Mouse (Mus musculus) neural tube, embryonic 11.5 days (tissue): ENCODE measurements around the gene Kalrn. TPM values are rescaled to one million over a fixed set of nuclear protein-coding genes. Genes with fewer than 3 reads are reported as not detected.

Source experiments
- ATAC-seq: fragments of 200-750 bp; cut with Nextera tagmentation; 2 replicates; pipeline ENCODE4 v1.8.0; 2017; ENCODE audit warnings: moderate number of reproducible peaks, mild to moderate bottlenecking, moderate TSS enrichment, moderate library complexity; ENCODE audit not compliant: insufficient read depth, low FRiP score, low TSS enrichment
- DNase-seq: peaks from one replicate; pipeline ENCODE4 v3.0.0-alpha.2; 2015; ENCODE audit warnings: low spot score
- H3K27ac ChIP-seq: fragments of 300-500 bp; sonication (generic); 2 replicates; pipeline ENCODE4 v1.5.1; 2014; ENCODE audit warnings: low read depth, mild to moderate bottlenecking, low read length
- H3K27me3 ChIP-seq: fragments of 300-500 bp; sonication (generic); 2 replicates; pipeline ENCODE4 v1.6.1; 2014; ENCODE audit warnings: mild to moderate bottlenecking, low read length, mixed read lengths; ENCODE audit not compliant: control insufficient read depth, insufficient read depth
- H3K36me3 ChIP-seq: fragments of 300-500 bp; sonication (generic); 2 replicates; pipeline ENCODE4 v1.6.1; 2014; ENCODE audit warnings: mild to moderate bottlenecking, low read length, moderate library complexity, mixed read lengths; ENCODE audit not compliant: control insufficient read depth, insufficient read depth
- H3K4me1 ChIP-seq: fragments of 300-500 bp; sonication (generic); 2 replicates; pipeline ENCODE4 v1.6.1; 2014; ENCODE audit warnings: low read length, mixed read lengths; ENCODE audit not compliant: control insufficient read depth, insufficient read depth
- H3K4me2 ChIP-seq: fragments of 300-500 bp; sonication (generic); 2 replicates; pipeline ENCODE4 v1.6.1; 2014; ENCODE audit warnings: low read depth, mild to moderate bottlenecking, moderate library complexity
- H3K4me3 ChIP-seq: fragments of 300-500 bp; sonication (generic); 2 replicates; pipeline ENCODE4 v1.5.1; 2014; ENCODE audit warnings: low read depth, low read length
- H3K9ac ChIP-seq: fragments of 300-500 bp; sonication (generic); 2 replicates; pipeline ENCODE4 v1.6.1; 2014; ENCODE audit warnings: mild to moderate bottlenecking, low read length
- H3K9me3 ChIP-seq: fragments of 300-500 bp; sonication (generic); 2 replicates; pipeline ENCODE4 v1.6.1; 2016; ENCODE audit warnings: low read length; ENCODE audit not compliant: control insufficient read depth
- WGBS: fragments of 180-500 bp; shearing (Covaris S2); extraction: QIAGEN DNeasy Blood & Tissue Kit; methylation state at CpG from one replicate; pipeline ENCODE4 v1.1.7; 2014; 5-methylcytosine and 5-hydroxymethylcytosine counted together
- polyA plus RNA-seq: library from polyadenylated mRNA; unstranded; fragments of >200 nt; fragmentation: Nextera tagmentation; extraction: Ambion mirVana; gene quantifications from 2 replicates; pipeline ENCODE4 v1.2.1, GENCODE M21; 2014

Kalrn gene
- polyA plus RNA-seq, 1 experiment from 2014 or later: 17.6 TPM

GRCm38 (mm10) chr16:33940095-33940494, 633.2 kb downstream of the Kalrn start:
- no peak overlapping the region for H3K4me3 ChIP-seq
- no peak overlapping the region for H3K27ac ChIP-seq
- no peak overlapping the region for H3K4me2 ChIP-seq
- DNase-seq (no peak), ATAC-seq (no peak)
- peaks cover 10% of the 10 kb centered on the region for H3K4me1 ChIP-seq
- no peaks in the 10 kb centered on the region for H3K9me3 ChIP-seq
- no peaks in the 10 kb centered on the region for H3K27me3 ChIP-seq
- WGBS: 81% methylated on average over 5 of the region's 5 CpGs
- no peaks in the 10 kb centered on the region for H3K36me3 ChIP-seq
- H3K9ac ChIP-seq: no peak overlapping the region

DNA sequence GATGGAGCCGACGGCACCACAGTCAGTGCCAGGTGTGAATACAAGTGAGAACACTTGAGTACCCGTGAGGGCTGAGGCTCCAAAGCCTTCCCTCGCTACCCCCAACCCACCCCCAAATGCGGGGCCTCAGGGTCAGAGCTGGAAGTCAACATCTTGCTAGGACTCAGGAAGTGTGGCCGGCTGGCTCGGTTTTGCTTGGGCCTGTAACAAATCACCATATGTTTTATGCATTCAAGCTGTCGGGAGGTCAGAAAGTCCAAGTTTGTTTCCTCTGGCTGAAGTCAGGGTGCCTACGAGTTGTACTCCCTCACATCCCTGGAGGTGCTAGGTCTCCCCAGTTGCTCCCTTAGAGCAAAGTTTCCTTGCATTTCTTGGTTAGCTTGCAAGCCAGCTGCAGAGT, 633.7 kb downstream of the Kalrn start:
- no peak for DNase-seq
- Histone ChIP-seq H3K27me3 (no peaks in the 10 kb centered on the region), H3K36me3 (no peaks in the 10 kb centered on the region), H3K27ac (no peak overlapping the region), H3K9ac (no peak overlapping the region), H3K4me2 (no peak overlapping the region), H3K4me1 (peaks cover 10% of the 10 kb centered on the region), H3K9me3 (no peaks in the 10 kb centered on the region), H3K4me3 (no peak overlapping the region)
- no peak for ATAC-seq
- 64% methylated on average over 9 of the region's 9 CpGs for WGBS

DNA sequence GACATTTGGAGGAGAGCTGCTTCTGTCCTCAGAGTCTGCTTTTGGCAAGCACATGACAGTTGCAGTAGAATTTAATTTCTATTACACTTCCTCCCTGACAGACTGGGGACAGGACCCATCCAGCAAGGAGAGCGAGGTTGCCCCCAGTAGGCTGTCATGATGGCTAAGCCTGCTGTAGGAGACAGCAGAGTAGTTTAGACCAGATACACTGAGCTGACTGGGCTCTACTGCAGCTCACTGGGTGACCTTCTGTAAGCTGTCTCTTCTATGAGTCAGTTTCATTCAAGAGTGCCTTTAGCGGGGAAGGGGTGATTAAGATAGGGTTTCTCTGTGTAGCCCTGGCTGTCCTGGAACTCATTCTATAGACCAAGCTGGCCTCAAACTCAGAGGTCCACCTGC, 634.2 kb downstream of the Kalrn start:
- 87% methylated on average over 2 of the region's 2 CpGs for WGBS
- Histone ChIP-seq H3K9me3 (no peaks in the 10 kb centered on the region), H3K9ac (no peak overlapping the region), H3K36me3 (no peaks in the 10 kb centered on the region), H3K4me3 (no peak overlapping the region), H3K4me1 (peaks cover 10% of the 10 kb centered on the region), H3K4me2 (no peak overlapping the region), H3K27me3 (no peaks in the 10 kb centered on the region), H3K27ac (no peak overlapping the region)
- DNase-seq (no peak), ATAC-seq (no peak)

GRCm38 (mm10) chr16:33938311-33939132, 634.8 kb downstream of the Kalrn start:
- no peak overlapping the region for H3K4me3 ChIP-seq
- no peaks in the 10 kb centered on the region for H3K9me3 ChIP-seq
- no peak overlapping the region for H3K27ac ChIP-seq
- peaks cover 10% of the 10 kb centered on the region for H3K4me1 ChIP-seq
- H3K36me3 ChIP-seq: no peaks in the 10 kb centered on the region
- DNase-seq: no peak
- no peak for ATAC-seq
- WGBS: 71% methylated on average over 12 of the region's 12 CpGs
- no peak overlapping the region for H3K4me2 ChIP-seq
- H3K27me3 ChIP-seq: no peaks in the 10 kb centered on the region
- no peak overlapping the region for H3K9ac ChIP-seq

GRCm38 (mm10) chr16:33937567-33937966, 635.8 kb downstream of the Kalrn start:
- H3K36me3 ChIP-seq: no peaks in the 10 kb centered on the region
- no peaks in the 10 kb centered on the region for H3K9me3 ChIP-seq
- peaks cover 10% of the 10 kb centered on the region for H3K4me1 ChIP-seq
- ATAC-seq: no peak
- no peak overlapping the region for H3K27ac ChIP-seq
- no peak overlapping the region for H3K9ac ChIP-seq
- no peak overlapping the region for H3K4me2 ChIP-seq
- no peak for DNase-seq
- WGBS: 86% methylated on average over 8 of the region's 8 CpGs
- H3K27me3 ChIP-seq: no peaks in the 10 kb centered on the region
- no peak overlapping the region for H3K4me3 ChIP-seq

GRCm38 (mm10) chr16:33936885-33937284, 636.4 kb downstream of the Kalrn start:
- H3K9ac ChIP-seq: no peak overlapping the region
- H3K27me3 ChIP-seq: no peaks in the 10 kb centered on the region
- ATAC-seq: no peak
- H3K4me1 ChIP-seq: peaks cover 10% of the 10 kb centered on the region
- H3K27ac ChIP-seq: no peak overlapping the region
- H3K4me3 ChIP-seq: no peak overlapping the region
- H3K4me2 ChIP-seq: no peak overlapping the region
- WGBS: 89% methylated on average over 4 of the region's 4 CpGs
- no peaks in the 10 kb centered on the region for H3K36me3 ChIP-seq
- no peak for DNase-seq
- no peaks in the 10 kb centered on the region for H3K9me3 ChIP-seq

DNA sequence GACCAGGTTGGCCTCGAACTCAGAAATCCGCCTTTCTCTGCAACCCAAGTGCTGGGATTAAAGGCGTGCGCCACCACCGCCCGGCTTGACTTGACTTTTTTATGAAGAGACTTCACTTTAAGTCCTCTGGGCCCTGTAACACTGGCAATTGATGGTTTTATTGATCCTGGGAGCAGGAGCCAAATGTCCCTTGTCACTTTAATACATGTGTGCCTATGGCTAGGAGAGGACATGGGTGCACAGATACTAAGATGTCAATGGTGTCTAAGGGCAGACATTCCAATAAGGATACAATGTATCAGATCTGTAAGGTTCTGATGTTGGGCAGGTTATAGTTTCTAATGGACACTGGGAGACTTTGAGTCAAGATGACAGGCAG, 637.9 kb downstream of the Kalrn start:
- no peak for DNase-seq
- no peak for ATAC-seq
- Histone ChIP-seq H3K27ac (no peak overlapping the region), H3K4me1 (no peaks in the 10 kb centered on the region), H3K9me3 (no peaks in the 10 kb centered on the region), H3K9ac (no peak overlapping the region), H3K36me3 (no peaks in the 10 kb centered on the region), H3K27me3 (no peaks in the 10 kb centered on the region), H3K4me3 (no peak overlapping the region), H3K4me2 (no peak overlapping the region)
- WGBS: 91% methylated on average over 6 of the region's 6 CpGs

- ATAC-seq (no peak), DNase-seq (no peak)
- Histone ChIP-seq H3K4me3 (no peak overlapping the region), H3K4me1 (no peaks in the 10 kb centered on the region), H3K27me3 (no peaks in the 10 kb centered on the region), H3K36me3 (no peaks in the 10 kb centered on the region), H3K4me2 (no peak overlapping the region), H3K9me3 (no peaks in the 10 kb centered on the region), H3K9ac (no peak overlapping the region), H3K27ac (0 out of 2 replicates have a peak overlapping the region, but pooled peaks have one; percentile 27)
- 76% methylated on average over 5 of the region's 5 CpGs for WGBS
Observed at GRCm38 (mm10) chr16:33934701-33935406, 638.5 kb downstream of the Kalrn start.

- Histone ChIP-seq H3K4me2 (no peak overlapping the region), H3K9me3 (no peaks in the 10 kb centered on the region), H3K27ac (no peak overlapping the region), H3K4me1 (no peaks in the 10 kb centered on the region), H3K36me3 (no peaks in the 10 kb centered on the region), H3K9ac (no peak overlapping the region), H3K4me3 (no peak overlapping the region), H3K27me3 (no peaks in the 10 kb centered on the region)
- 91% methylated on average over 11 of the region's 11 CpGs for WGBS
- DNase-seq: no peak
- ATAC-seq: no peak
Observed at GRCm38 (mm10) chr16:33933411-33933810, 639.9 kb downstream of the Kalrn start.
